Mouse (Mus musculus) limb, embryonic 14.5 days (tissue): ENCODE measurements around the gene Ebi3. TPM values are rescaled to one million over a fixed set of nuclear protein-coding genes. Genes with fewer than 3 reads are reported as not detected.
"Not testable (repeated sequence)": the region's sequence is repeated elsewhere in the genome, so short reads cannot be mapped to it uniquely, and the experiment has no call there.

ENCODE experiments used
- ATAC-seq: fragments of 200-750 bp; cut with Nextera tagmentation; 2 replicates; pipeline ENCODE4 v1.8.0; 2017; ENCODE audit warnings: low read depth, moderate number of reproducible peaks, moderate TSS enrichment; ENCODE audit not compliant: low FRiP score
- DNase-seq: peaks from one replicate; pipeline ENCODE4 v3.0.0-alpha.2; 2015; ENCODE audit warnings: low spot score
- H3K27ac ChIP-seq: fragments of 300-500 bp; sonication (generic); replicated peaks from 2 replicates; pipeline ENCODE4 v1.5.1; 2014; ENCODE audit warnings: low read depth, mild to moderate bottlenecking, low read length, moderate library complexity, mixed read lengths
- H3K27me3 ChIP-seq: fragments of 300-500 bp; sonication (generic); 2 replicates; pipeline ENCODE4 v1.6.1; 2014; ENCODE audit warnings: low read length, mixed read lengths; ENCODE audit not compliant: control insufficient read depth, insufficient read depth
- H3K36me3 ChIP-seq: fragments of 300-500 bp; sonication (generic); 2 replicates; pipeline ENCODE4 v1.6.1; 2014; ENCODE audit warnings: mild to moderate bottlenecking, low read length, moderate library complexity, mixed read lengths; ENCODE audit not compliant: control insufficient read depth, insufficient read depth
- H3K4me1 ChIP-seq: fragments of 300-500 bp; sonication (generic); 2 replicates; pipeline ENCODE4 v1.6.1; 2014; ENCODE audit warnings: antibody characterized with exemption, low read length, mixed read lengths; ENCODE audit not compliant: control insufficient read depth, insufficient read depth
- H3K4me2 ChIP-seq: fragments of 300-500 bp; sonication (generic); replicated peaks from 2 replicates; pipeline ENCODE4 v1.6.1; 2014; ENCODE audit warnings: low read depth, mild to moderate bottlenecking, low read length, moderate library complexity; ENCODE audit not compliant: severe bottlenecking
- H3K4me3 ChIP-seq: fragments of 300-500 bp; sonication (generic); replicated peaks from 2 replicates; pipeline ENCODE4 v1.5.1; 2014; ENCODE audit warnings: low read length
- H3K9ac ChIP-seq: fragments of 300-500 bp; sonication (generic); 2 replicates; pipeline ENCODE4 v1.6.1; 2014; ENCODE audit warnings: mild to moderate bottlenecking, low read depth, low read length, moderate library complexity; ENCODE audit not compliant: severe bottlenecking
- H3K9me3 ChIP-seq: fragments of 300-500 bp; sonication (generic); 2 replicates; pipeline ENCODE4 v1.6.1; 2016; ENCODE audit warnings: low read length; ENCODE audit not compliant: control insufficient read depth
- POLR2A ChIP-seq: fragments of 200-500 bp; IDR thresholded peaks from 2 replicates; pipeline ENCODE4 v1.8.0; 2012; ENCODE audit warnings: inconsistent platforms, mild to moderate bottlenecking, moderate library complexity, borderline replicate concordance; ENCODE audit not compliant: insufficient read depth, insufficient read length; ENCODE audit errors: extremely low read depth
- WGBS: fragments of 180-500 bp; shearing (Covaris S2); extraction: QIAGEN DNeasy Blood & Tissue Kit; methylation state at CpG from one replicate; pipeline ENCODE4 v1.1.7; 2014; 5-methylcytosine and 5-hydroxymethylcytosine counted together
- polyA plus RNA-seq, 2 experiments: library from polyadenylated mRNA; depleted of rRNA in 1 of 2; stranded (reverse) in 1 of 2; unstranded in 1 of 2; fragments of >200 nt; fragmentation: Nextera tagmentation in 1 of 2; extraction: Ambion mirVana in 1 of 2; gene quantifications; 2 replicates each; pipeline versions ENCODE4 v1.2.1 to v1.2.3; 2012 to 2014

Gene Ebi3
- polyA plus RNA-seq, 2 experiments = 2.2 to 2.3 TPM

DNA sequence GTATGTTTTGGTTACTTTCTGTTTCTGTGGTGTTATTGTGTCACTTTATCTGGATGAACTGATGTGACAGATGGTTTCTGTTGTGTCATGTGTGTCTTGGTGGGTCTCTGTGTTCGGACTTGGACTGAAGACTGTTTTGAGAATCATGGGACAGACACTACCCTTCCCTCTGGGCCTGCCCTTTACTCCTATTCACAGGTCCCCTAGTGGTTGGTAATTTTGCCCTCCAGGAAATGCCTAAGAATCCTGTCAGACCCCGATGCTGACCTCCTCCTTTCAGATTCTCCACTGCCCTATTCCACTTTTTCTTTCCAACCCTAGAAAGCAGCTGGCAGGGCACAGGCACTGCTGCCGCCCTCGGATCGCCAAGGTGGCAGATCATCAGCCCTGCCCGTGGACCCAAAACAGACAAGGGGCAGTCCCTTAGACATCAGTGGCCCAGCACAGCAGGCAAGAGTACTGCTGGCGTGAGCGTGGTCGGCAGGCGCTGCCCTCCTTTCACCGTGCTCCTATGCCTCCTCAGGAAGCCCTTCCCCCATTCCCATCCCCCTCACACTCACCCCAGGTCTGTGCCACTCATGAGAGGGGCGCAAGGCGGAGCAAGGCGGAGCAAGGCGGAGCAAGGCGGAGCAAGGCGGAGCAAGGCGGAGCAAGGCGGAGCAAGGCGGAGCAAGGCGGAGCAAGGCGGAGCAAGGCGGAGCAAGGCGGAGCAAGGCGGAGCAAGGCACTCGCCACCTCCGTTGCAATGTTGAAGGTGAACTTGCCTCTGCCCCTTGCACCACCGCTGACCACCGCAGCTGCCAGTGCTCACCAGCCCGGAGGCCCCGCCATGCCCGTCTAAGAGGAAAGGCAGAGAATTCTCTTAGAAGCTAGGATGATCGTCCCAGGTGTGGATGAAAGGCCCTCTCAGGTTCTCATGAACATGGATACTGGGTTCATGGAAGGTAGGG lies 20.6 kb upstream of the Ebi3 start:
- peak overlapping the region; percentile 73 for H3K4me2 ChIP-seq
- under 1% methylated on average over 31 of the region's 33 CpGs for WGBS
- no peaks in the 10 kb centered on the region for H3K4me1 ChIP-seq
- peak overlapping the region; percentile 73 for H3K9ac ChIP-seq
- H3K9me3 ChIP-seq = no peaks in the 10 kb centered on the region
- H3K27me3 ChIP-seq = no peaks in the 10 kb centered on the region
- H3K36me3 ChIP-seq = no peaks in the 10 kb centered on the region
- no peak; the same call in 1 of the 2 replicates for TF ChIP-seq POLR2A
- peak overlapping the region; percentile 45; the same call in 1 of the 2 replicates for H3K27ac ChIP-seq
- H3K4me3 ChIP-seq = peak overlapping the region; percentile 48
- peak; percentile 59 for DNase-seq
- peak; percentile 93 for ATAC-seq

DNA sequence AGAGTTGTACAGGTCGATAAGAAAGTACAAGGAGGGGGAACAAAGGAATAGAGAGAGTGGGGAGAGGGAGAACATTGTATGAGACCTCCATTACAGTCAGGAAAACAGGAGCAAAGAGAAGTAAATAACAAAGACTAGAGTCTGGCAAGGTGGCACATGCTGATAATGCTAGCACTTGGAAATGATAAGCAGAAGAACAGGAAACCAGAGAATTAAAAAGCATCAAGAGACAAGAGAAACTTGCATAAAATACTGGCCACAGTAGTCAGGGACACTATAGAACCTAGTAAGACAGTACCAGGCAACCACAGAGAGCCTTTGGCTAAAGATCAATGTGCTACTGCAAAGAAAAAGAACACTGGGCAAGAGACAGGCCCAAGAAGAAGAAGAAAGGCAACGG lies 19.8 kb upstream of the Ebi3 start:
- Histone ChIP-seq H3K27ac (no peak overlapping the region), H3K4me1 (no peaks in the 10 kb centered on the region), H3K27me3 (no peaks in the 10 kb centered on the region), H3K36me3 (no peaks in the 10 kb centered on the region), H3K4me2 (peak overlapping the region; percentile 73), H3K9me3 (no peaks in the 10 kb centered on the region), H3K9ac (0 out of 2 replicates have a peak overlapping the region, but pooled peaks have one; percentile 73), H3K4me3 (peak overlapping the region; percentile 48)
- 67% methylated on average over 2 of the region's 2 CpGs for WGBS
- ATAC-seq (no peak), DNase-seq (no peak)
- no peak for TF ChIP-seq POLR2A

DNA sequence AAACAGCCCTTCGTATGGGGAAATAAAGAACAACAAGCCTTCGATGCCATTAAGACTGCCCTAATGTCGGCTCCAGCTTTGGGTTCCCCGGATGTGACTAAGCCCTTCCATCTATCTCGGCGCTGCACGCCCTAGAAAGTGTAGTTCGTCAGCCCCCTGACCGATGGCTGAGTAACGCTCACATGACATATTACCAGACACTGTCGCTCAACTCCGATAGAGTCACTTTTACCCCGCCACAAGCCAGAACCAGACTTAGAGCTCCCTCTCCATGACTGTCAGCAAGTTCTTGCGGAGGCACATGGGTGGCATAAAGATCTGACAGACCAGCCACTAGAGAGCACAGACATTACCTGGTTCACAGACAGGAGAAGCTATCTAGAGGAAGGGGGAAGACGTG lies 19.2 kb upstream of the Ebi3 start:
- Histone ChIP-seq H3K27me3 (no peaks in the 10 kb centered on the region), H3K4me1 (no peaks in the 10 kb centered on the region), H3K4me3 (no peak overlapping the region), H3K4me2 (no peak overlapping the region), H3K9me3 (peaks cover 4% of the 10 kb centered on the region; the same call in 1 of the 2 replicates), H3K36me3 (no peaks in the 10 kb centered on the region; the same call in 1 of the 2 replicates), H3K27ac (no peak overlapping the region), H3K9ac (no peak overlapping the region)
- TF ChIP-seq POLR2A = no peak
- 96% methylated on average over 15 of the region's 15 CpGs for WGBS
- ATAC-seq (no peak), DNase-seq (no peak)

DNA sequence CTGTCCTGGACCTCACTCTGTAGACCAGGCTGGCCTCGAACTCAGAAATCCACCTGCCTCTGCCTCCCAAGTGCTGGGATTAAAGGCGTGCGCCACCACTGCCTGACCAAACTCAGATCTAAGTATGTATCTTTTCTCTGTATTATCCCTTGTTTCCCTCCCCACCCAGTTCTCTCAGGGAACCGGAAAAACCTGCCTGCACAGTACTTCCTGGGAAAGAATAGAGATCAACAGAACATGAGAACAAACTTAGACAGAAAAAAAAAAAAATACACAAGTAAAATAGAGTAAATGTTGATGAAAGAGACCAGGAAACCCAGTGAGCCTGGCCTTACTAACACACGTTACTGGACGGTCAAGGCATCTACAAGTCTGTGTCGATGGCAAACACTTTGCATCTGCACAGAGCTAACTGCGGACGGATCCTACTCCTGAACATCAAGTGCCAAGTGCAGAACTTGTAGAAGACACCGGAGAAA lies 8.0 kb upstream of the Ebi3 start:
- Histone ChIP-seq H3K9ac (peak overlapping the region; percentile 40), H3K4me2 (peak overlapping the region; percentile 86), H3K4me3 (peak overlapping the region; percentile 44), H3K27ac (peak overlapping the region; percentile 72)
- not testable (repeated sequence) for ATAC-seq, H3K27me3 ChIP-seq, DNase-seq, H3K36me3 ChIP-seq, H3K9me3 ChIP-seq, H3K4me1 ChIP-seq
- WGBS = 33% methylated on average over 10 of the region's 10 CpGs

DNA sequence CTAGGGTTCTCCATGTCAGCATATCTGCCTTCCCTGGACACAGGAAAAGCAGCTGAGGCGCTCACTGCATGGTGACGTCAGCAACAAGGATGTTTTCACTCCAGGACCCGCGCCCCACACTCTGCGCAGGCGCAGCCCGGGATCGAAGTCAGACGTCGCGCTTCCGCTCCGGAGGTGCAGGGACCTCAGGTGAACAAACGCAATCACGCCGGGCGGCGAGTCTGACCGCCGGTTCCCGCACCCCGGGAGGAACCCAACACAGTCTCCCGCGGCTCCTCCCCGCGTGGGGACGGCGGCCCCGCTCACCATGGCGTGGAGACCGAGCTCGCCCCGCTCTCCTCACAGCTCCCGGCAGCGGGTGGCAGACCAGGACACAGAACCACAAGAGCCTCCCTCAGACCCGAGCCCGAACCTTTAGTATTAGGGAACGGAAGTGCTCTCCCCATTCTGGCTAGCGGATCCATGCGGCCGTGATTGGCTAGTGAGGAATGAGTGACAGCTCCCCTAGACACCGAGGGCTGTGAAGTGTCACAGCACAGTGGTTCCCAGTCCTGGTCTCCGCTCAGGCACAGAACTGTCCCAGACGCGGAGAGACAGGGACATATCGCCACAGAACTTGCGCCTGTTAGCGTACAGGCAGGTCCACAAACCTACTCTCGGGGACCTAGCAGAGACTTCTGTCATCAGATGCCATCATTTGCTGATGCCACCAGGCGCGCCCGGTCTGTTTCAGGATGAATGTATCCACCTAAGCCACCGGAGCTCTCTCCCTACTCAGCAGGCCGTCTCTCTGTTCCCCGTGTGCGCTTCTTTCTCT lies 7.4 kb upstream of the Ebi3 start:
- not testable (repeated sequence) for H3K27me3 ChIP-seq, H3K4me1 ChIP-seq, H3K9me3 ChIP-seq, H3K36me3 ChIP-seq
- under 1% methylated on average over 47 of the region's 56 CpGs for WGBS
- Histone ChIP-seq H3K9ac (peak overlapping the region; percentile 57), H3K4me3 (peak overlapping the region; percentile 44), H3K4me2 (peak overlapping the region; percentile 86), H3K27ac (peak overlapping the region; percentile 72)
- DNase-seq = peak; percentile 74
- ATAC-seq = peak; percentile 96
